Mouse (Mus musculus) forebrain, embryonic 11.5 days (tissue): Measurements from ENCODE around the gene Rhod. TPM values are rescaled to one million over a fixed set of nuclear protein-coding genes. Genes with fewer than 3 reads are reported as not detected.

Experiments
- polyA plus RNA-seq: library from polyadenylated mRNA; unstranded; fragments of >200 nt; fragmentation: Nextera tagmentation; extraction: Ambion mirVana; gene quantifications from 2 replicates; pipeline ENCODE4 v1.2.1, GENCODE M21; 2014

Rhod gene
- polyA plus RNA-seq, 1 experiment from 2014 or later, result 10.9 TPM

Other genes with a start within 250 kb of the Rhod start
- 0.43 and 1.3 TPM in 2 replicates for gene Tbc1d10c, start 248.1 kb downstream of the Rhod start, polyA plus RNA-seq
- 856 and 864 TPM in 2 replicates for gene Ppp1ca, start 247.4 kb downstream of the Rhod start, polyA plus RNA-seq
- 49.9 and 52.6 TPM in 2 replicates for gene Rad9a, start 237.8 kb downstream of the Rhod start, polyA plus RNA-seq
- gene Clcf1, start 225.2 kb downstream of the Rhod start, polyA plus RNA-seq, result 1.0 and 1.8 TPM in 2 replicates
- not detected in 2 replicates for gene AC109138.7, start 225.1 kb downstream of the Rhod start, polyA plus RNA-seq
- gene Pold4, start 207.5 kb downstream of the Rhod start, polyA plus RNA-seq, result 8.0 and 8.8 TPM in 2 replicates
- 3.3 and 4.2 TPM in 2 replicates for gene Ssh3, start 170.3 kb downstream of the Rhod start, polyA plus RNA-seq
- gene Ankrd13d, start 156.3 kb downstream of the Rhod start, polyA plus RNA-seq, result 9.5 and 12.1 TPM in 2 replicates
- 18.1 and 19.7 TPM in 2 replicates for gene Grk2, start 133.2 kb downstream of the Rhod start, polyA plus RNA-seq
- gene Kdm2a, start 41.1 kb downstream of the Rhod start, polyA plus RNA-seq, result 57.9 and 60.8 TPM in 2 replicates
- 1.1 and 1.7 TPM in 2 replicates for gene Syt12, start 38.0 kb upstream of the Rhod start, polyA plus RNA-seq
- not detected in 2 replicates for gene 2010003K11Rik, start 59.2 kb upstream of the Rhod start, polyA plus RNA-seq
- 18.5 and 19.3 TPM in 2 replicates for gene Pcx, start 71.0 kb upstream of the Rhod start, polyA plus RNA-seq
- 8.5 and 12.0 TPM in 2 replicates for gene Lrfn4, start 176.2 kb upstream of the Rhod start, polyA plus RNA-seq
- gene Rce1, start 186.2 kb upstream of the Rhod start, polyA plus RNA-seq, result 60.1 and 67.2 TPM in 2 replicates